ENCODE assay signal across 20 mouse cellular contexts in genomic region chr14:115431967-115432366, GRCm38 (mm10).
A peak's percentile ranks its signal among the peaks of the same experiment; 100 is the strongest.
DNase-seq lines count a peak whose midpoint lies in the region; ATAC-seq and TF ChIP-seq lines count a peak whose summit lies in the region.
"Had no signal": no experiment of that assay in that cellular context is flagged by ENCODE, and none has a peak within 500 bp of the region (broad histone marks: within the 10 kb centered on the region; RNA-seq: fewer than 3 reads in every experiment).

No protein-coding gene starts in this region.

- peak; percentile 73 for ATAC-seq in hindbrain, embryonic 11.5 days (ENCODE audit: low FRiP score)
- ATAC-seq in hindbrain, embryonic 12.5 days (ENCODE audit: low FRiP score): peak; percentile 56; the same call in 1 of the 2 replicates
- no peak for ATAC-seq in hindbrain, postnatal 0 days
- ATAC-seq in kidney, embryonic 15.5 days (replicated peaks; ENCODE audit: low FRiP score): no peak
- ATAC-seq: forebrain, embryonic 15.5 days; inflammation-experienced regulatory T-cells, adult 6 months; intestine, postnatal 0 days had no signal

- H3K27me3 ChIP-seq in hindbrain, embryonic 11.5 days (ENCODE audit: control insufficient read depth, insufficient read depth, low read length): no peaks in the 10 kb centered on the region
- H3K27me3 ChIP-seq in hindbrain, embryonic 10.5 days (ENCODE audit: insufficient read depth, poor library complexity, severe bottlenecking): no peaks in the 10 kb centered on the region
- no peaks in the 10 kb centered on the region for H3K27me3 ChIP-seq in hindbrain, embryonic 12.5 days
- H3K27me3 ChIP-seq in hindbrain, postnatal 0 days (ENCODE audit: insufficient read depth, low read length): no peaks in the 10 kb centered on the region
- no peaks in the 10 kb centered on the region for H3K27me3 ChIP-seq in kidney, embryonic 15.5 days
- H3K27me3 ChIP-seq: embryonic facial prominence, embryonic 13.5 days; forebrain, embryonic 15.5 days had no signal

- H3K9me3 ChIP-seq in hindbrain, embryonic 11.5 days (ENCODE audit: control insufficient read depth, low read length): no peaks in the 10 kb centered on the region
- no peaks in the 10 kb centered on the region for H3K9me3 ChIP-seq in hindbrain, embryonic 10.5 days
- no peaks in the 10 kb centered on the region for H3K9me3 ChIP-seq in hindbrain, embryonic 12.5 days (replicated peaks)
- H3K9me3 ChIP-seq in hindbrain, postnatal 0 days (ENCODE audit: low read length): no peaks in the 10 kb centered on the region
- H3K9me3 ChIP-seq in kidney, embryonic 15.5 days (replicated peaks): no peaks in the 10 kb centered on the region
- H3K9me3 ChIP-seq: embryonic facial prominence, embryonic 13.5 days; forebrain, embryonic 15.5 days; heart, embryonic 10.5 days had no signal

- TF ChIP-seq POLR2A in brain, embryonic 14.5 days (IDR thresholded peaks at IDR 0.05; ENCODE audit: borderline replicate concordance, extremely low read depth, insufficient read depth, insufficient read length, poor library complexity, severe bottlenecking): no peak

- H3K27ac ChIP-seq in hindbrain, embryonic 11.5 days (ENCODE audit: low read depth, low read length): no peak overlapping the region
- H3K27ac ChIP-seq in hindbrain, embryonic 10.5 days: no peak overlapping the region
- H3K27ac ChIP-seq in hindbrain, embryonic 12.5 days: 0 out of 2 replicates have a peak overlapping the region, but pooled peaks have one; percentile 2
- no peak overlapping the region for H3K27ac ChIP-seq in hindbrain, postnatal 0 days
- H3K27ac ChIP-seq in kidney, embryonic 15.5 days: no peak overlapping the region
- H3K27ac ChIP-seq: embryonic facial prominence, embryonic 13.5 days; forebrain, embryonic 15.5 days; heart, embryonic 10.5 days had no signal

- H3K36me3 ChIP-seq in hindbrain, embryonic 11.5 days (ENCODE audit: control insufficient read depth, insufficient read depth, low read length): no peaks in the 10 kb centered on the region
- no peaks in the 10 kb centered on the region for H3K36me3 ChIP-seq in hindbrain, embryonic 10.5 days
- H3K36me3 ChIP-seq in hindbrain, embryonic 12.5 days: no peaks in the 10 kb centered on the region
- H3K36me3 ChIP-seq in hindbrain, postnatal 0 days (ENCODE audit: insufficient read depth, low read length): no peaks in the 10 kb centered on the region
- no peaks in the 10 kb centered on the region for H3K36me3 ChIP-seq in kidney, embryonic 15.5 days
- H3K36me3 ChIP-seq: embryonic facial prominence, embryonic 13.5 days; forebrain, embryonic 15.5 days; heart, embryonic 10.5 days had no signal

- H3K4me1 ChIP-seq in hindbrain, embryonic 11.5 days (replicated peaks; ENCODE audit: control insufficient read depth, insufficient read depth, low read length): no peaks in the 10 kb centered on the region
- no peaks in the 10 kb centered on the region for H3K4me1 ChIP-seq in hindbrain, embryonic 10.5 days (replicated peaks)
- no peaks in the 10 kb centered on the region for H3K4me1 ChIP-seq in hindbrain, embryonic 12.5 days
- no peaks in the 10 kb centered on the region for H3K4me1 ChIP-seq in hindbrain, postnatal 0 days (ENCODE audit: insufficient read depth, low read length)
- no peaks in the 10 kb centered on the region for H3K4me1 ChIP-seq in kidney, embryonic 15.5 days
- H3K4me1 ChIP-seq: embryonic facial prominence, embryonic 13.5 days; forebrain, embryonic 15.5 days had no signal

- H3K4me2 ChIP-seq in hindbrain, embryonic 11.5 days (replicated peaks; ENCODE audit: low read depth, low read length): no peak overlapping the region
- no peak overlapping the region for H3K4me2 ChIP-seq in hindbrain, embryonic 12.5 days (replicated peaks)
- H3K4me2 ChIP-seq in hindbrain, postnatal 0 days (ENCODE audit: low read depth, low read length): no peak overlapping the region
- no peak overlapping the region for H3K4me2 ChIP-seq in kidney, embryonic 15.5 days
- H3K4me2 ChIP-seq: embryonic facial prominence, embryonic 13.5 days; forebrain, embryonic 15.5 days had no signal

- no peak overlapping the region for H3K9ac ChIP-seq in hindbrain, embryonic 11.5 days (ENCODE audit: low read depth, low read length)
- H3K9ac ChIP-seq in hindbrain, embryonic 12.5 days: no peak overlapping the region
- H3K9ac ChIP-seq in hindbrain, postnatal 0 days (replicated peaks; ENCODE audit: low read length): no peak overlapping the region
- H3K9ac ChIP-seq in kidney, embryonic 15.5 days: no peak overlapping the region
- H3K9ac ChIP-seq: embryonic facial prominence, embryonic 13.5 days; forebrain, embryonic 15.5 days had no signal

- 66% methylated on average over 3 of the region's 3 CpGs for WGBS in hindbrain, embryonic 11.5 days
- WGBS in hindbrain, embryonic 10.5 days: 71% methylated on average over 3 of the region's 3 CpGs
- WGBS in hindbrain, embryonic 12.5 days: 64% methylated on average over 3 of the region's 3 CpGs
- 41% methylated on average over 3 of the region's 3 CpGs for WGBS in hindbrain, postnatal 0 days
- 73% methylated on average over 3 of the region's 3 CpGs for WGBS in kidney, embryonic 15.5 days

- H3K4me3 ChIP-seq in hindbrain, embryonic 11.5 days (ENCODE audit: low read depth, low read length): no peak overlapping the region
- no peak overlapping the region for H3K4me3 ChIP-seq in hindbrain, embryonic 10.5 days
- no peak overlapping the region for H3K4me3 ChIP-seq in hindbrain, embryonic 12.5 days
- no peak overlapping the region for H3K4me3 ChIP-seq in hindbrain, postnatal 0 days (ENCODE audit: low read length)
- no peak overlapping the region for H3K4me3 ChIP-seq in kidney, embryonic 15.5 days (replicated peaks)
- H3K4me3 ChIP-seq: embryonic facial prominence, embryonic 13.5 days; forebrain, embryonic 15.5 days; heart, embryonic 10.5 days had no signal

- TF ChIP-seq CTCF in brain, embryonic 14.5 days (IDR thresholded peaks at IDR 0.05; ENCODE audit: borderline replicate concordance, extremely low read depth, insufficient read depth, insufficient read length): no peak
- no peak for TF ChIP-seq CTCF in hindbrain, postnatal 0 days (IDR thresholded peaks at IDR 0.05; ENCODE audit: low read depth)

- DNase-seq in hindbrain, embryonic 11.5 days (ENCODE audit: low spot score): no peak
- no peak for DNase-seq in hindbrain, embryonic 10.5 days (ENCODE audit: low spot score)
- DNase-seq in brain, embryonic 14.5 days (ENCODE audit: low read depth): peak; percentile 51
- DNase-seq in hindbrain, postnatal 0 days (ENCODE audit: low spot score): peak; percentile 4
- DNase-seq in heart, postnatal 4 days: no peak
- DNase-seq: adrenal gland, adult 2 months; adrenal gland, postnatal 25 days; cerebellum, adult 11 months; cerebellum, adult 8-10 months; cerebellum, postnatal 14 days; gastrocnemius, postnatal 10 days; heart, adult 18-20 months; heart, postnatal 10 days had no signal

Comparison
In these comparisons a context has a peak if more than half of its experiments do, and no peak if none do; other contexts are left out.
1. ATAC-seq: peak in hindbrain, embryonic 11.5 days (single experiment) and hindbrain, embryonic 12.5 days (single experiment); none in hindbrain, postnatal 0 days (single experiment) and kidney, embryonic 15.5 days (single experiment).
2. DNase-seq: peak in brain, embryonic 14.5 days (single experiment) and hindbrain, postnatal 0 days (single experiment); none in hindbrain, embryonic 11.5 days (single experiment), hindbrain, embryonic 10.5 days (single experiment) and heart, postnatal 4 days (single experiment).